ENCODE assay signal across 14 mouse cellular contexts in the genomic region with DNA sequence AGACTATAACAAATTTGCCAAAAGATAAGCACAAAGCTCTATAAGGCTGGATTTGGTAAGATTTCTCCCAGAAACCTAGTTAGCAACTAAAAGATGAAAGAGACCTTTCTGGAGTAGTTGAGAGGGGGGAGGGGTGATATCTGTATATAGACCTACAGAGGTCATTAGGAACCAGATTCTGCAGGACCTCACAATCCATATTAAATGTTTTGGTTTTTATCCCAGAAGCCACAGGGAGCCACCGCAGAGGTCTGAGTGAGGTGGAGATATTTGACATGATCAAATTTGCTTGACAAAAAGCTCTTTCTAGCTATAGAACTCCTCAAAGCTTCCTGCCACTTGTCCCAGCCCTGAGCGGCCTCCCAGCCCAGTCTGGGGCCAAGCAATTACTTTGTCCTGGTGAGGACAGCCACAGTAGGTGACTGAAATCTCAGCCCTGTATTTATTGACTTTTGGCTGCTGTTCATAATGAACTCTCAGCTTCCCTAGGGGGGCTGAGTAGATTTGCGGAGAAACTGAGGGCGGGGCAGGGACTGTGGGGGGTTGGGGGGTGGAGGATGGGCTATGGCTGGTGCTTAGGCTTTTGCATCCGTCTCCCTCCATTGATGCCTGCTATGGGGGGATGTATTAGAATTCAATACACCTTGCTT.
DNase-seq lines count a peak whose midpoint lies in the region; ATAC-seq and TF ChIP-seq lines count a peak whose summit lies in the region.
"Had no signal": no experiment of that assay in that cellular context is flagged by ENCODE, and none has a peak within 500 bp of the region (broad histone marks: within the 10 kb centered on the region; RNA-seq: fewer than 3 reads in every experiment).

No protein-coding gene starts in this region.

- peaks cover 7% of the 10 kb centered on the region; the same call in 1 of the 2 replicates for H3K4me1 ChIP-seq in neural tube, embryonic 12.5 days
- peaks cover 8% of the 10 kb centered on the region for H3K4me1 ChIP-seq in neural tube, embryonic 15.5 days
- 0 out of 2 replicates have a peak, but pooled peaks cover 2% of the 10 kb centered on the region for H3K4me1 ChIP-seq in forebrain, embryonic 16.5 days (replicated peaks; ENCODE audit: control insufficient read depth, insufficient read depth, low read length)
- H3K4me1 ChIP-seq in lung, postnatal 0 days (ENCODE audit: insufficient read depth, low read depth, low read length) = no peaks in the 10 kb centered on the region
- H3K4me1 ChIP-seq in intestine, embryonic 16.5 days (ENCODE audit: control insufficient read depth, insufficient read depth, low read length) = no peaks in the 10 kb centered on the region
- H3K4me1 ChIP-seq: lung, embryonic 15.5 days had no signal

- no peak overlapping the region for H3K9ac ChIP-seq in neural tube, embryonic 12.5 days
- H3K9ac ChIP-seq in neural tube, embryonic 15.5 days (replicated peaks) = no peak overlapping the region
- H3K9ac ChIP-seq in forebrain, embryonic 16.5 days (replicated peaks; ENCODE audit: low read depth, low read length) = no peak overlapping the region
- no peak overlapping the region for H3K9ac ChIP-seq in lung, postnatal 0 days (replicated peaks; ENCODE audit: low read depth)
- H3K9ac ChIP-seq in intestine, embryonic 16.5 days (ENCODE audit: low read depth, low read length) = no peak overlapping the region
- H3K9ac ChIP-seq: lung, embryonic 15.5 days had no signal

- DNase-seq in mesoderm, embryonic 11.5 days (ENCODE audit: low read depth, low spot score) = peak; percentile 10
- DNase-seq in thymus, postnatal 25 days = no peak
- no peak for DNase-seq in lung, postnatal 0 days (ENCODE audit: low spot score)
- no peak for DNase-seq in thymus, postnatal 4 days
- DNase-seq: cerebellum, adult 11-12 months; gastrocnemius, postnatal 10 days; kidney, postnatal 14 days; layer of hippocampus, postnatal 36 days had no signal

- TF ChIP-seq EP300 in lung, postnatal 0 days (IDR thresholded peaks at IDR 0.05) = no peak

- H3K36me3 ChIP-seq in neural tube, embryonic 12.5 days = no peaks in the 10 kb centered on the region
- H3K36me3 ChIP-seq in neural tube, embryonic 15.5 days = no peaks in the 10 kb centered on the region
- no peaks in the 10 kb centered on the region for H3K36me3 ChIP-seq in forebrain, embryonic 16.5 days (ENCODE audit: control insufficient read depth, insufficient read depth)
- H3K36me3 ChIP-seq in lung, postnatal 0 days (ENCODE audit: insufficient read depth, low read length) = no peaks in the 10 kb centered on the region
- H3K36me3 ChIP-seq in intestine, embryonic 16.5 days (ENCODE audit: control insufficient read depth, insufficient read depth, low read length) = no peaks in the 10 kb centered on the region
- H3K36me3 ChIP-seq: lung, embryonic 15.5 days had no signal

- H3K27ac ChIP-seq in neural tube, embryonic 12.5 days = no peak overlapping the region
- H3K27ac ChIP-seq in neural tube, embryonic 15.5 days (replicated peaks) = no peak overlapping the region
- H3K27ac ChIP-seq in forebrain, embryonic 16.5 days (ENCODE audit: low read length) = no peak overlapping the region
- no peak overlapping the region for H3K27ac ChIP-seq in lung, postnatal 0 days (ENCODE audit: low read length)
- no peak overlapping the region for H3K27ac ChIP-seq in intestine, embryonic 16.5 days (ENCODE audit: low read length)
- H3K27ac ChIP-seq: lung, embryonic 15.5 days had no signal

- WGBS in neural tube, embryonic 12.5 days = 5% methylated on average over 5 of the region's 5 CpGs
- WGBS in neural tube, embryonic 15.5 days = 3% methylated on average over 5 of the region's 5 CpGs
- WGBS in forebrain, embryonic 16.5 days = 2% methylated on average over 5 of the region's 5 CpGs
- 8% methylated on average over 5 of the region's 5 CpGs for WGBS in lung, postnatal 0 days
- 11% methylated on average over 5 of the region's 5 CpGs for WGBS in intestine, embryonic 16.5 days

- H3K9me3 ChIP-seq in neural tube, embryonic 12.5 days = no peaks in the 10 kb centered on the region
- H3K9me3 ChIP-seq in neural tube, embryonic 15.5 days (replicated peaks) = no peaks in the 10 kb centered on the region
- no peaks in the 10 kb centered on the region for H3K9me3 ChIP-seq in forebrain, embryonic 16.5 days (ENCODE audit: control insufficient read depth, low read length)
- no peaks in the 10 kb centered on the region for H3K9me3 ChIP-seq in lung, postnatal 0 days (ENCODE audit: low read length)
- no peaks in the 10 kb centered on the region for H3K9me3 ChIP-seq in intestine, embryonic 16.5 days (ENCODE audit: control insufficient read depth, low read length)
- H3K9me3 ChIP-seq: lung, embryonic 15.5 days had no signal

- no peak for TF ChIP-seq CTCF in lung, postnatal 0 days (IDR thresholded peaks at IDR 0.05)

- no peak overlapping the region for H3K4me3 ChIP-seq in neural tube, embryonic 12.5 days
- H3K4me3 ChIP-seq in neural tube, embryonic 15.5 days (replicated peaks) = no peak overlapping the region
- no peak overlapping the region for H3K4me3 ChIP-seq in forebrain, embryonic 16.5 days (replicated peaks; ENCODE audit: low read length)
- no peak overlapping the region for H3K4me3 ChIP-seq in lung, postnatal 0 days (ENCODE audit: low read depth, low read length)
- no peak overlapping the region for H3K4me3 ChIP-seq in intestine, embryonic 16.5 days (ENCODE audit: low read length)
- H3K4me3 ChIP-seq: lung, embryonic 15.5 days had no signal

- H3K4me2 ChIP-seq in neural tube, embryonic 12.5 days (replicated peaks) = no peak overlapping the region; the same call in 1 of the 2 replicates
- H3K4me2 ChIP-seq in neural tube, embryonic 15.5 days = no peak overlapping the region
- H3K4me2 ChIP-seq in forebrain, embryonic 16.5 days (ENCODE audit: low read length) = no peak overlapping the region
- no peak overlapping the region for H3K4me2 ChIP-seq in lung, postnatal 0 days (replicated peaks; ENCODE audit: low read depth, low read length)
- H3K4me2 ChIP-seq in intestine, embryonic 16.5 days (ENCODE audit: low read depth, low read length) = no peak overlapping the region
- H3K4me2 ChIP-seq: lung, embryonic 15.5 days had no signal

- no peaks in the 10 kb centered on the region for H3K27me3 ChIP-seq in neural tube, embryonic 12.5 days (replicated peaks)
- H3K27me3 ChIP-seq in neural tube, embryonic 15.5 days (replicated peaks) = no peaks in the 10 kb centered on the region
- H3K27me3 ChIP-seq in forebrain, embryonic 16.5 days (replicated peaks; ENCODE audit: control insufficient read depth, insufficient read depth, low read length) = no peaks in the 10 kb centered on the region
- no peaks in the 10 kb centered on the region for H3K27me3 ChIP-seq in lung, postnatal 0 days (replicated peaks; ENCODE audit: insufficient read depth, low read length)
- H3K27me3 ChIP-seq in intestine, embryonic 16.5 days (replicated peaks; ENCODE audit: control insufficient read depth, insufficient read depth, low read length) = no peaks in the 10 kb centered on the region
- H3K27me3 ChIP-seq: lung, embryonic 15.5 days had no signal

- ATAC-seq in neural tube, embryonic 12.5 days (ENCODE audit: low FRiP score, low read depth) = peak; percentile 75
- no peak for ATAC-seq in neural tube, embryonic 15.5 days (ENCODE audit: low FRiP score)
- peak; percentile 47; the same call in 1 of the 2 replicates for ATAC-seq in forebrain, embryonic 16.5 days
- no peak for ATAC-seq in lung, postnatal 0 days
- ATAC-seq in intestine, embryonic 16.5 days = no peak
- ATAC-seq: inflammation-experienced regulatory T-cells, adult 6 months had no signal

Comparison
In these comparisons a context has a peak if more than half of its experiments do, and no peak if none do; other contexts are left out.
1. ATAC-seq: peak in neural tube, embryonic 12.5 days (single experiment) and forebrain, embryonic 16.5 days (single experiment); none in neural tube, embryonic 15.5 days (single experiment), lung, postnatal 0 days (single experiment) and intestine, embryonic 16.5 days (single experiment).